Mouse (Mus musculus): ENCODE measurements around the gene Klhl12.

DNA sequence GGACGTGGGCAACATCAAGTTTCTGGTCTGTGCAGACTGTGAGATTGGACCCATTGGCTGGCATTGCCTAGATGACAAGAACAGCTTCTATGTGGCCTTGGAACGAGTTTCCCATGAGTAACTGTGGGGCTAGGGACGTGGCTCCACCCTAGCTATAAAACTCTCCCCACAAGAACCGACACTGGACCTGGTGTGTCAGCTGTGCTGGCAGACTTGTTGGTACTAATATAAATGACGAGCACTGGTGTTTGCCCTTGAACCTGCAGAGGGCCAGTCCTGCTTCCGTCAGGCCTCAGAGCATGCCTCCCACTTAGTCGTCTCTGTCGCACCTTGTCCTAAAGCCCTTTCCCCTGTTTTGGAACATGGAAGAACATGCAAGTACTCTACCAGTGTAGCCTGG is 50.9 kb downstream of the Klhl12 start:
- no peak for TF ChIP-seq CTCF (IDR thresholded peaks at IDR 0.05; ENCODE audit: borderline replicate concordance, control insufficient read depth, extremely low read depth, insufficient read depth, low read length, poor library complexity)
- TF ChIP-seq POLR2A (IDR thresholded peaks at IDR 0.05; ENCODE audit: control insufficient read depth, extremely low read depth, insufficient read depth, low read length, poor library complexity) = no peak

All from thymus, adult 2 months (tissue).